Mouse (Mus musculus): ENCODE data around the gene Snrnp35. TPM values are rescaled to one million over a fixed set of nuclear protein-coding genes. Genes with fewer than 3 reads are reported as not detected.
"Not testable (repeated sequence)": the region's sequence is repeated elsewhere in the genome, so short reads cannot be mapped to it uniquely, and the experiment has no call there.

Snrnp35 gene
- total RNA-seq, 2 experiments from 2014 or later: 27.4 to 31.7 TPM

GRCm38 (mm10) chr5:124463462-124463861, 19.5 kb upstream of the Snrnp35 start:
- no peak for DNase-seq

GRCm38 (mm10) chr5:124464905-124465304, 18.0 kb upstream of the Snrnp35 start:
- DNase-seq: no peak

GRCm38 (mm10) chr5:124467766-124468165, 15.2 kb upstream of the Snrnp35 start:
- no peak for DNase-seq

- no peak for DNase-seq
Measured at GRCm38 (mm10) chr5:124468365-124468764, 14.6 kb upstream of the Snrnp35 start.

GRCm38 (mm10) chr5:124469486-124469885, 13.4 kb upstream of the Snrnp35 start:
- DNase-seq: no peak

DNA sequence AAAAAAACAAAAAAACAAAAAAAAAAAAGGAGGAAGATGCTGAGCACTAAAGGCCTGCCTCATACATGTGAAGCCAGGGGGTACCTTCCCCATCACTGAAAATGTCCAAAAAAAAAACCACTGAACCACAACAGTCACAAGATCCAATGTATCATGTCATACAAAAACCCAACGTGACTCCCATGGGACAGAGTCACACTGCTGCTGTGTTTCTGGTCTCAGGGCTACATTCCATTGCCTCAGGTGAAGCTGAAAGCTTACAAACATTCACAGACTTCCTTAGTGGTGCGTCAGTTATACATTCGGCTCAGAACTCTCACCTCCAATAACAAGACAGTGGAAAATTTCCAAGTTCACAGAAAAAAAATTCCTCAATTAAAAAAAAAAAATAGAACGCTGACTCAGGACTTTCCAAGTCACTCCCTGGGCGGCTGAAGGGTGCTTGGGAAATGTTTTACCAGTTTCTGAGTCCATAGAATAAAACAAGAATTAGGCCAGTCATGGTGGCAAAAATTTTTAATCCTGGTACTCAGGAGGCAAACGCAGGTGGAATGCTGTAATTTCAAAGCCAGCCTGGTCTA, 12.3 kb upstream of the Snrnp35 start:
- DNase-seq: no peak

GRCm38 (mm10) chr5:124478873-124479204, 4.1 kb upstream of the Snrnp35 start:
- no peak for DNase-seq

DNA sequence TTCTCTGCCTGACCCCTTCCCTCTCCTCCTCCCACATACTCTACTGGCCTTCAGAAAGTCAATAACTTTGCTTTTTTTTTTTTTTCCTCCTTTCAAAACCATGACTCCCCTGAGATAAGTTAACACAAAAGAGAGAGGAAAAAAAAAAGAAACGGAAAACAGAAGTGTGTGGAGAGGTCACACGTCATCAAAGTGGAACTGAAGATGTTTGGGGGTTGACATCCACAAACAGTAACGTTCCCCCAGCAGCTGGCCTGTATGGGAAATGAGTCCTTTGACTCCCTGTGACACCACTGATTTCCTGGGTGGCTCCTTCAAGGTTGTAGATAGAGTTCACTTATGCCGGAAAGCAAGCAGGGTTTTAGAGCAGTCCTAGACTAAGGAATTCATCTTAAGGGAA, 2.8 kb upstream of the Snrnp35 start:
- DNase-seq: no peak

GRCm38 (mm10) chr5:124481714-124482113, 1.2 kb upstream of the Snrnp35 start:
- DNase-seq: no peak

DNA sequence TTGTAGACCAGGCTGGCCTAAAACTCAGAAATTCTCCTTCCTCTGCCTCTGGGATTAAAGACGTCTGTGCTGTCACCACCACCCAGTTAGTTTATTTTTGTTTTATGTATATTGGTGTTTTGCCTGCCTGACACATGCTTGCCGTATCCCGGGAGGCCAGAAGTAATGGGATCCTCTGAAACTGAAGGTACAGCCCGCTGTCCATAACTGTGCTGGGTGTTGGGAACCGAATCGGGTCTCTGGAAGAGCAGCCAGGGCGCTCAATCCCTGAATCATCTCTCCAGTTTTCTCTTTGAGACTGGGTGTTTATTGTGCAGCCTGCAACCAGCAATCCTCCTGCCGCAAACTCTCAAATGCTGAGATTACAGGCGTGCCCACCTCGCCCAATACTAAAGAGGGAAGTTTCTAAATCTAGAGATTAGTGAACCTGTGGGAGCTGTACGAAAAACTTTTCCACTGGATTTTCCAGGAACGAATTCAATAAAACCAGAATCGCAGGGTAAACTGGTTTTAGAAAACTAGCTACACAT, 433 bp upstream of the Snrnp35 start:
- DNase-seq: no peak

- no peak for DNase-seq
Measured at GRCm38 (mm10) chr5:124483655-124484396, 892 bp downstream of the Snrnp35 start.

- DNase-seq: no peak
Measured at GRCm38 (mm10) chr5:124485654-124486053, 2.7 kb downstream of the Snrnp35 start.

GRCm38 (mm10) chr5:124488885-124489284, 6.0 kb downstream of the Snrnp35 start:
- DNase-seq: no peak

DNA sequence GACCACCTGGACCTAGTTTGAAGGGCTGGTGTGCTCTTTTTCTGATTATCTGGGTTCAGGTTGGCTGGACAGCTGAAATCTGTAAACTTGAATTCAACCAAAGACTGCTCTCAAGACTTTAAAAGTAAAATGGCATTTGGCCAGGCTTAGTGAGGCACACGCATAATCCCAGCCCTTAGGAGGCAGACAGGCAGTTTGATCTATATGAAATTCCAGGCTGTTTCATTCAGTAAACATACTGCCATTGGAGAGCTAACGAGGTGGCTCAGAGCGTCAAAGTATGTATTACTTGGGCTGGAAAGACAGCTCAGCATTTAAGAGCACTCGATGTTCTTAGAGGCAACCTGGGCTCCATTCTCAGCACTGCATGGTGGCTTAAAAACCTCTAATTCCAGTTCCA, 8.8 kb downstream of the Snrnp35 start:
- DNase-seq: no peak

GRCm38 (mm10) chr5:124492618-124493017, 9.7 kb downstream of the Snrnp35 start:
- DNase-seq: no peak

DNA sequence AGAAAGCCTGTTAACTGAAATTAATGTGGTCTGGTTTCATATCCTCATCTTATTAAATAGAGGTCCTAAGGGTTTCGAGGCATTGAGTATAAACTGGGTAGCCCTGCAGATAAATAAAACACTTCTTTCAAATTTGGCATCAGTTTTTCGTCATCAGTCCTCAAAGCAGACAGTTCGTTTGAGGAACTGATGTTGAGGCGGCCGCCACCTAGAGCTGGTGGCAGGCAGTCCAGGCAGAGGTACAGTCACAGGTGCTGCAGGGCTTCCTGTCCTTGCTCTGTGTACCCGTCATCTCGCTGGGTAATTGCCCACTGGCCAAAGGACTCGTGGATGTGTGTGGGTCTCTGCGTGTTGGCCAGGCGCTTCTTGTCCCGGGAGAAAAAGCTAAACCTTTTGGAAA, 10.5 kb downstream of the Snrnp35 start:
- DNase-seq: no peak

DNA sequence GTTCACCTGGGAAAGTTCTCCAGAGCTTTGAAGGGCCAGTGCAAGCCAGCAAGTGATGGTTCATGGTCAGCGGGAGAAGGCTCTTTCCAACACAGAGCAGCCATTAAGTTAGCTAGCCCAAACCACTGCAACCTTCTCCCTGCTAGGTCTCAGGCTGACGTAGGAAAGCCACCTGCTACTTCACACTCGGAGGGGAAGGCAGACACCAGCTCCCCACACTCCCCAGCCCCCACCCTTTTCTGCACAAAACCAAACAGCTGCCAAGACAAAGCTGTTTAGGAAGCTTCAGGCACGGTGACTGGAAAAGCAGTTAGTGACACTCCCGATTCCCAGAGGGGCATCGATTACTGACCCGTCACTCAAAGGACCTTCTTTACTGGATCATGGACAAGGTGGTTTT, 12.6 kb downstream of the Snrnp35 start:
- DNase-seq: no peak

DNA sequence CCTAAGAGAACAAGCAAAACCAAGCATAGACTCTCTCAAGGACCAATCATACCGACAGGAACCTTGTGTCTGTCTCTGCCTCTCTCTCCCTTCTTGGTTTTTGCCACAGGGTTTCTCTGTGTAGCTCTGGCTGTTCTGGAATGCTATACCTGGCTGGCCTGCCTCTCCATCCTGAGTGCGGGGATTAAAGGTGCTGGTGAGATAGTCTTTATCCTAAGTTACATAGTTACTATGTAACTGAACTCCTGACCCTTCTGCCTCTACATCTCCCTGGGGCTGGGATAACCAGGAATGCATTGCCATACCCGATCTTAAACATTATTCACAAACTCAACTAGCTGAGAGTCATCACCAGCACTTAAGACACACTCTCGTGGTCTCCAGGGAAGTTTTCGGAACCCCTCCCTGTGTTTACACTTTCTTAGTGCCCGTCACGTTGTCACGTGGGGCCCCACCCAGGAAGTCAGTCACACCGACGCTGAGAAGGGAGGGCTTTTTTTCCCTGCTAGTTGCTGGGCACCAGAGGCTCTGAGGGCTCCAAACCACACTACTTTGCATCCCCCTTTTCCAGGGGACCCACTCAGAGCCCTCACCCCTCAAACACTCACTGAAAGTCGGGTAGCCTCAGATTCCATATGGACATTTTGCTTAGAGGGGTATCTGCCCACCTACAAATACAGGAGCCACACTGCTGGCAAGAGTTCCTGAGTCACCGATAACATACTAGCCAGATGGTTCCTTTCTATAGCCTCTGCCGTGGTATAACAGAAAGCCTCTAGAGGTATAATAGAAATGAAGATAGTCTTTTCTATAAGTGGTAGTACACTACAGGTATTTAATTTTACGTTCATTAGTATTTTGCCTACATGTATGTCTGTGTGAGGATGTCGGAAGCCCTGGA, 13.9 kb downstream of the Snrnp35 start:
- DNase-seq: no peak

DNA sequence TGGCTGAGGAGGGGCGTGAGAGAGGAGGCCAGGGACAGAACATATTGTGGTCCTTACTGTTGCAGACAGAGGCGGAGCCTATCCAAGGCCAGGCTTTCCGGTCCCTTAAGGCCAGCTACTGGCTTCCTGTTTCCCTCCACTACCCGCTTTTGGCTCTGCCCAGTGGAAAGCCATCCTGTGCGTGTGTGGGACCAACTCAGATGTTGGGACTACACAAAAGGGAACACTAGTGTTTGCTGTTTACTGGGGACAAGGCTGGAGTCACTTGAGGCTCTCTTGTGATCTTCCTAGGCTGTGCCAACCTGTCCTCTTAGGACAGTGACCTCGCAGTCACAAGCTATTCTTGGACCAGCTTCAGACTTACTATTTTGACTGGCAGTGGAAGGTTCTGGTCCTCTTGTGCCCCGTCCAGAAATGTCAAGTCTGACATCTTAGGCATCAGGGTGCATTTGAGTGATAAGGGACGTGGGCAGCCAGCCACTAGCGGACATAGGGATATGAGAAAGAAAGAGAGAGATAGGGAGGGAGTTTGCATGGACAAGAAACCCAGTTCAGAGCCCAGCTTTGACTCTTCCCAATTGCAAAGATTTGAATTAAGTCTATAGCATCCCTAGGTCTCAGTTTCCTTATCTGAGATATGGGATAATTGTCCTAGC, 15.4 kb downstream of the Snrnp35 start:
- DNase-seq: no peak

- no peak for DNase-seq
Measured at GRCm38 (mm10) chr5:124499001-124499400, 16.1 kb downstream of the Snrnp35 start.

GRCm38 (mm10) chr5:124500037-124500436, 17.1 kb downstream of the Snrnp35 start:
- DNase-seq: not testable (repeated sequence)

DNA sequence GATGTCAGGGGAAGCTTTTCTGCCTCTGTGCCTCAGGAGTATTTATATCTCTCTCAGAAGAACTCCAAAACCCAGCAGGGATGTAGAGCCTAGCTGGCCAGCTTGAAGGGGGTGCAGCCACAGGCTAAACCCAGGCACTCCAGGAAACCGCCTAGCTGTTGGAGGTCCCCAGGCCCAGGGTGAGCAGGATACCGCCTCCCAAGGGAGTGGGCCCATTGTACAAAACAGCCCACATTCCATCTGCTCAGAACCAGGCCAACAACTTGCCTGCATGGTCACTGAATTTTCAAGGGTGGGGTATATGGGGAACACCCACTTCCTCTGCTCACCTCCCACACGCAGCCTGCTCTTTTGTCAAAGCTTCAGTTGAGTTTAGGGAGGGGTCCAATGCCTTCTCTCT, 17.6 kb downstream of the Snrnp35 start:
- DNase-seq: no peak

DNA sequence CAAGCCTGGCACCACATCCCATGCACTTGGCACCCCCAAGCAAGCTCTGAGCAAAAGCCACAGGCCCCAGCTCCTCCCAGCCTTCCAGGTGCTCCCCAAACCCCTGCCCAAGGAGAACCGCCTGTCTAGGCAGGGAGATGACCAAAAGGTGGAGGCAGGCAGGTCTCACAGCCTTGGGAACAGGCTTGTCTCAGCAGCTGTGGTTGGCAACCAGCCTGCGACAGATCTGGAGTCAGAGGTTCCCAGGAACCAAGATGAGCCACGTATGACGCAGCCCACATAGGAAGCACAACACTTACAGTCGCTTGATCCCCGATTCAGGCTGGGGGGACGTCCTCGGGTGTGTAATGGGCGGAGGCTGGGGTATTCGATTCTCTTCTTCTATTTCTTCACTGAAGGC, 18.6 kb downstream of the Snrnp35 start:
- no peak for DNase-seq

All from layer of hippocampus, postnatal 36 days (tissue).